Mouse (Mus musculus): ENCODE measurements around the gene Bmf.

The Bmf gene

DNA sequence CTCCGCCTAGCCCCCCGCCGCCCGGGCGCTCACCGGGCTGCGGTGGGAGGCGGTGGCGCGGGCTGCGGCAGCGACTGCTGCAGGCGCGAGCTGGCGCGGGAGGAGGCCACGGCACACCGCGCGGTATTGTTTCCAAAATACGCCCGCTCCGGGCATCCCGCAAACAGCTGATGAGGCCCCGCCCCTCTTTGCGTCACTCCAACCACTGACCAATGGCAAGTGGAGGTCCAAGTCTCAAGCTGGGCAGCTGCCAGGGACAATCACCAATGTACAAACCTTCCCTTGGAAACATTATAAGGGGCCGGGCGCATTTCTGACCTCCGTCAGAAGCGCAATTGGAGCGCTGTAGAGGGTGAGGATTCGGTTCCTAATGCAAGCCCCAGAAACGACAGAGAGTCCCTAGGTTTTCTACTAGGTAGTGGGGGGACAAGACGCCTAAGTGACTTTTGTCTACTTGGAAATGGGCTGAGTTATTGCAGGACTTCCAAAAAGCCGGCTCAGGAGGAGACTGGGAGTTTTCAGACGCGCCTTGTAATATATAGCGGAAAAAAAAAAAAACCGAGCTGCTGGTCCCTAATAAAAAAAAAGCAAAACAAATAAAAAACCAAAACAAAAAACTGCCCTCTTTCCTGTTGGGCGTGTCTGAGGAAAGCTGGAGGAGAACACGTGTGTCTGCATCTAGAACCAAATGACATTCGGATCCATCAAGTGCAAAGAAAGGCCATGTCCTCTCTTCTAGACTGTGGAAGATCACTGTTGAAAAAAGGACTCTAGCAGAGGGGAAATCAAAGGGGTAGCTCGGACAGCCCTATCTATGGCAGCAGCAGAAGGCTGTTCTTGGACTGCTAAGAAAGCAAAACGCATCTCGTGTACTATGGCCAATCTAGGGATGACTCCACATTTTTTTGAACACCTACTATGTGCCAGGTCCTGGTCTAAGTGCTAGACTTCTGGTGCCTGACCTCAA is at the start of gene Bmf:
Gene Bmf, minus strand, starts transcription at position 181 of the 967 bp plus-strand sequence.
- peak; percentile 90 for DNase-seq

DNA sequence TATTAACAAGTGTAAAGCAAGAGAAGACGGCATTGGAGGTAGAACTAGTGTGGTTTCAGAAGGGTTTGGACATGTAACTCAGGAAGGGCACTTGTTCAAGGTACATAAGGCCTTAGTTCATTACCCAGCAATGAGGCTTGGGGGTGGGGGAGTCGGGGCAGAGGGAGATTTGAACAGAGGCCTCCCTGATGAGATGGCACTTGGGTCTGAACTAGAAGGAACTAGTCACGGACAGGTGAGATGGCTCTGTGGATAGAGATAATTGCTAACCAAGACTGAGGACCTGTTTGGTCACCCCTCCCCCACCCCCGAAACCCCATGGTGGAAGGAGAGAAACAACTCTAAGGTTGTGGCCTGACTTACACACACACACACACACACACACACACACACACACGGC is 49.6 kb upstream of the Bmf start:
- peak; percentile 23 for DNase-seq

DNA sequence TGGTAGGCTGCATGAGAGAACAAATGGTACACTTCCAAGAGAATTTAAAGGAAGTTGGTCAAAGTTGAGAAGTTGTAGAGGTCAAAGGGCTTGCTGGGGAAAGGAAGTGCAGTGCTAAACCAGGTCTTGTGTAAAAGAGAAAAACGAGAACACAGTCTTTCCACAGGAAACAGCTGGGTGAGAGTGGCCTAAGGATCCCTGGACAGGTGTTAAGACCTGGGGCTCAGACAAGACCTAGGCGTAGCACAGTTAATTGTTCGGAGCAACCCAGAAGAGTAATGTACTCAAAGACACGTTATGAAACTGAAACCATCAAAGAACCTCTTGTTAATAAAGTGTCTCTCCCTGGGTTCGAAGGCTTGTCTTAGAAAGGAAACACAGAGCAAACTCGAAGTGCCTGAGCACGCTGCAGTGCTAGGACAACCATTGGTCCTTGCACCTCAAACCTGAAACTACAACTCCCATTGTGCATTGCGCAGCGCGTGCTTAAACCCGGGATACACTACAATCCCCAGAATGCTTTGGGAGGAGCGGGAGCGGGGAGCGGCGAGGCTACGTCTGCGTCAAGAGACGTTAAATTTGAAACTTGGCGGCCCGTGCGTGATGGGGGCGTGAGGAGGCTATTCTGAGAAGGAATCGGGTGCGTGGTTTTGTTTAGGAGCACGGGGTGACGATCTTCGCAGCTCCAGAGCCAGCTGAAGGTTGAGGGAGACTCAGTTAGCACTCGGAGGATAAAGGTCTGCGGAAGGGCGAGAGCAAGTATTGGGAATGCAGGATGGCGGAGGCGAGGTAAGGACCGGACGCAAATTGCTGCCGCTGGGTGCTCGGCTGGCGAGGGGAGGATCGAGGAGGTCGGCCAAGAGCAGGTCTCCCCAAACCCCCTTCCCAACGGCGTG is 48.4 kb upstream of the Bmf start, which contains the start of gene Bub1b:
Gene Bub1b, plus strand, starts transcription at position 539 of the 896 bp plus-strand sequence.
- DNase-seq: peak; percentile 92

DNA sequence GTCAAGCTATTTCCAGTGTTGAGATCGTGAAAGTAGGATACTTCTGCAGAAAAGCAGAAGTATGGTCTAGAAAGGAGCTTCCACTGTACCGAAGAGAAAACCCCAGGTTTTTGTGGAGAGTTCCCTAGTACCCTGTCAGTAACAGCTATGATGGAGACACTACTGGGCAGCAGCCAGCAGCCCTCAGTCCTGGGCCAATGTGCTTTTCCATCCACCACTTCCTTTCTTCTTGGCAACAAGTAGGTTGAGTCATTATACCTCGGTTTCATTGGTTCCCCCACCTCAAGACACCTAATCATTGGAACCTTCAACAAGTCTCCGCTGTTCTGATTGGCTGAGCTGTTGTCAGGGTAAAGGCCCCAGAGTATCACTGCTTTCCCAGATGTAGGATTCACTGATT is 41.6 kb upstream of the Bmf start:
- DNase-seq: no peak

DNA sequence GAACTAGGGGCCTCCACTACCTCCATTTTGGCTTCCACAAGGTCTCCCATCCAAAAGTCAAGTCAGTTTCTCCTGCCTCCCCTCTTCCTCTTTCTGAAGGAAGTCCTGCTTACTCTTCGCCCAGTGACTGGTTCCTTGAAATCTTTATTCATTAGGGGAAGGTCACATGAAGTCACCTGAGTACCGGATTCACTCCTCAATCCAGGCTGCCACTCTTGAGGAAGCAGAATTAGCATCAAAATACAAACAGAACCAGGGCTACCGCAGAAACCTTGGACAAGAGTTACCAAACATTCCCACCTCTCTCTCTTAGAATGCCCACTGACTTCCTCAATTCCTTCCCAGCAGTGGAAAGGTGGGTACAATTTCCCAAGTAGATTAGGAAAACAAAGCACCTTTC is 38.2 kb upstream of the Bmf start:
- DNase-seq: no peak

DNA sequence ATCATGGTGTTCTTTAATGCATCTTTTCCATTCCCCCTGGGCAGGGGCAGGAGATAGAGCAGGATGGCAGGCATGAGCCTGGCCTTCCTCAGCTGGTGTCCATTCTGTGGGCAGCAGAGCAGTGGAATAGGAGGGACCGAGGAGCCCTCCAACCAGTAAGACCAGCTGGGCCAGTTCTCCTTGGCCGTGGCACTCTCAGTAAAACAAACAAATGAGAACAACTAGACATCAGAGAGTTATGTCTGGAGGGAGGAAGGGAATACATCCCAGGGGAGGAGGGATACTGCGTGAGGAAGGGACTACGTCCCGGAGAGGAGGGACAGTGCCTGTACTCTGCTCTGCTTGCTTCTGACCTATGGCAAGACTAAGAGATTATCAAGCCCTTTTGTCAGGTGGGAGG is 36.5 kb upstream of the Bmf start:
- DNase-seq: no peak

DNA sequence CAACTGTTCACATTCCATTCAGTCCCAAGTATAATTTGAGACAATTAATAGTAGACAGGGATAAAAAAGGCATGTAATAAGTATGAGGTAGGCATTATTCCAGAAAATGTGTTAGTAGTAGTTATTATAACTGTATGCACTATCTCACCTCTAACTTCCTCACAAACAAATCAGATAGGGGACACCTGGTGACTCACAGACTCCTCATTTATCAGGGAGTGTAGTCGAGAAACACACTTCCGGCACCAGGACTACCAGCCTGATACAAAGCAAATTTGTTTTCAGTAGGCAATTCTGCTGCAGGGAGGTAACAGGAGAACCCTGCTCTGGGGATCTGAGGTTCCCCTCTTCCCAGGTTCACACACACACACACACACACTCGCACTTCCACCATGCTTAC is 23.6 kb upstream of the Bmf start:
- no peak for DNase-seq

DNA sequence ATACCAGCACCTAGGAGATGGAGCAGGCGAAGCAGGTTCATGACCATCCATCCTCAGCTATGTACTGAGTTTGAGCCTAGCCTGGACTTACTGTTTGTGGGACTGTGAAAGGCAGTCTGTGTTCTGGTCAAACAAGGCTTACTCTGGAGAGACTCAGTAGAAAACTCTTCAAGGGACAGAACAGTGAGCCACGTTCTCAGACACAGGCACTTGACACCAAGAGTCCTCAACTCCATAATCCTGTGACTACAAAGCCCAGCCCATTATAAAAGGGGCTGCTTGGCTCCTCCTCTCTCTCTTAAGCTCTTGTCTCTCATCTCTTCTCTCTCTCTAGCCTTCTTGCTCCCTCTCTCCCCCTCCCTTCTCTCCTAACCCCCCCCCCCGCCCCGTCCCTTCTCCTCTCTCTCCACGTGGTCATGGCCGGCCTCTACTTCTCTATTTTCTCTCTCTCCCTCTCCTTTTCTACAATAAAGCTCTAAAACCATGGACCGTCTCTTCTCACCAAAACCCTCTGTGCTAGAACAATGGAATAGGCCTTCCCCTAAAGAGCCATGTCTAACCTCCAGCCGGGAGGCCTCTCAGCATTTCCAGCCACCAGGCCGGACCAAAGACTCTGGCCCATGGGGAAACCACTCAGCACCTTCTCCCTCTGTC is 22.8 kb upstream of the Bmf start:
- no peak for DNase-seq

DNA sequence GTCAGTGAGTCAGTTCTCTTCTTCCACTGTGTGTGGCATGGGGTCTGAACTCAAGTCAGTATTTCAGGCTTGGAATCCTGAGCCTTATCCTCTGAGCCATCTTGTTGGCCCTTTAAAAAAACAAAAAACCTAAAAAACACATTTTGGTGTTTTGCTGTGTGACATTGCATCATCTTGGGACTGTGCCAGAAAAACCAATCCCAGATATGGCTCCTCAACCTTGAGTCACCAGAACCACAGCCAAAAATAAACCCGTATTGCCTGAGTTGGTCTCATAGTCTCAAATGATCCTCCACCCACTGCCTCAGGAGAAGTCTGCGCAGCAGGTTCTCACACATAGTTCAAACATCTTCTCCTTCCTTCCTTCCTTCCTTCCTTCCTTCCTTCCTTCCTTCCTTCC is 21.5 kb upstream of the Bmf start:
- no peak for DNase-seq

DNA sequence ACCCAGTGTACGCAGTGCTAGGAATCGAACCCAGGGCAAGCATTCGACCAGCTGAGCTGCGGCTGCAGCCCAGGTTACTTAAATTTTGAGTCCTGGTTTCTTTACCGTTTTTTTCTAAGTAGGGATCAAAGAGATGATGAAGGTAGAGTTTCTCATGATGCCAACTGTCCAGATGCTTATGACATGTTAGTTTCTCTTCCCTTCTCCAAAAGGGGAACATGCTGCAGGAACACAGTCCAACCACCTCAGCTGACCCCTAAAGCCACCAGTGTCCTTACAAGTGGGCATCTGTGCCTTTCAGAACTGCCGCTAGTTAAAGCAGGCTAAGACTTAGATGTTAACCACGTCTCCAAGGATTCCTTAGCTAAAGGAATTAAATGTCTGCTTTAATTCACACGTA is 17.7 kb upstream of the Bmf start:
- DNase-seq: no peak

DNA sequence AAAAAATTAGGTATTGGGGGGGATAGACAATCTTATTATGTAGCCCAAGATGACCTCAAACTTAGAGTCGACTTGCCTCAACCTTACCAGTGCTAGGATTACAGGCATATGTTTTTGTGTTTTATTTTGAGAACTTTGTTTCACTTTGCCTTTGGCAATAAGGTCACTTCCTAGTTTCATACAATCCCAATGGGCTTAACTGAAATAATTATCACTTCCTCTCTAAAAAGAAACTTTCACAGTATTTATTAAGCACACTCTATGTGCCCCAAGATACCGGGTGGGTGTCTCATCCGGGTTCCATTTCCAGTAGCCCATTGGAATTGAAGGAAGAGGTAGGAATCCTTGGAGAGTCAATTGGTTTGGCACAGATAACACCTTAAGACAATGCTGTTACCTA is 12.9 kb upstream of the Bmf start:
- DNase-seq: no peak

DNA sequence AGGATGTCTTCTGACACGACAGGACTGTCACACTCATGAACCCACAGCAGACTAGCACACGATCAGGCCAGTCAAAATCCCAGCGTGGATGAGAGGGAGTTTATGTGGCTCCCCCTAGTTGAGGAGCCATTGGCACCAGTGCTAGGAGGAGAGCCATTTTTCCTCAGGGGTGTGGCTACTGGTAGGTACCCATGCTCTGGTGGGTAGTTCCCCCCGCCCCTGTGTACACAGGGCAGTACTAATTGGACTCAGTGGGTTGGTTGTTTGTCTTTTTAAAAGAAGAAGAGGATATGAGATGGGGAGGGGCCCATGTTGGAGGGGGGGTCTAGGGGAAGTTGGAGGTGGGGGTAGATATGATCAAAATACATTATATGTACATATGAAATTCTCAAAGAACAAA is 12.5 kb upstream of the Bmf start:
- no peak for DNase-seq

DNA sequence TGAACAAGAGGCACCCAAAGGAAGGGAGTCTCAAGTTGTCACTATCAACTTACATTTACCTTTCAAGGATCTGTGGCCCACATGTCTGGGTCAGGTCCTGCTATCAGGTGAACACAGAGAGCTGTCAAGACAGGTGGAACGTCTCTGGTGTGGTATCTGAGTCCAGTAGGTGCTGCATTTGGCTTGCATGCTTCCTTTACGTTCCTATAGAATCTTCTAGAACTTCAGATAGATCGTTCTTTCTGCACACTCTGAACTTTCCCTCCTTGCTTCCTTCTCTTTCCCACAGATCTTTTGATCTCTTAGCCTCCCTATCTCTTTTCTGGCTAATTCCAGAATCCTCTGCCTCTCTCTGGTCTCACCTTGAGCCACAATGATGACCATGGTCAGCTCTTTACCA is 8.9 kb upstream of the Bmf start:
- DNase-seq: no peak

DNA sequence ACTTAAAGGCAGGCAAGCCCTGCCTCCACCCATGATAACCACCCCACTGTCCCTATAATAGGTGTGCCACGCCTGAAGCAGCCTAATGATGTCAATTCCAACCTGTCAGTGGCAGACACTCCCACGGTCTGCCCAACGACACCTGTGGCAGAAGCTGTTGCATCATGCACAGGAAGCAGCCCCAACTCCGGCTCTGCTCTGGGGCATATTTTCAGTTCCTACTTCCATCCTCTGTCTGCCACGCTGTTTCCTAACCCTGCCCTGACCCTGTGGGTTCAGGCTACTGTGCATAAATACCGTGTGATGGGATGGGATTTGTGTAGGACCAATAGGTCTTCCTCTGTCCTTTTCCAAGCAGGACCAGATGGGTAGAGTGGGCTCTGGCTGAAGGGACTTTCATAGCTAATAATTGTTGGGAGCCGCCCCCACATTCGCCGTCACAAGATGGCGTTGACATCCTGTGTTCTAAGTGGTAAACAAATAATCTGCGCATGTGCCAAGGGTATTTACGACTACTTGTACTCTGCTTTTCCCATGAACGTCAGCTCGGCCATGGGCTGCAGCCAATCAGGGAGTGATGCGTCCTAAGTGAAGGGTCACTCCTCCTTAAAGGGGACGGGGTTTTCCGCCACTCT is 5.0 kb upstream of the Bmf start:
- peak; percentile 44 for DNase-seq

DNA sequence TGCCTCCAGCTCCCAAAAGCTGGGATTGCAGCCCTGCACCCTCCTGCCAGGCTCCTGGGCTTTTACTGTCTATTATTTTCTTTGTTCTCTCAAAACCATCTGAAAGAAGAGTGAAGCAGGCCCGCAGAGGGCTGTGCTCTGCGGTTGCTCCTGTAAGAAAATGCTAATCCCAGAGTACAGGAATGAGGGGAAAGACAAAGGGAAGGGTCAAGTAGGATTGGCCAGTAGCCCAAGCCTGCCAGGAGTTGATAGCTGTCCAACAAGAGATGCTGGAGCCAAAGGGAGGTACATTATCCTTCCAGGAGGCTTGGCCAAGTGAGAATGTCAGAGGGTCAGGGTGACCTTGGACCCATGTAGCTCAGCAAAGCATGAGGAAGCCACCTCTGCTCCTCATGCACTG is 2.1 kb upstream of the Bmf start:
- DNase-seq: no peak

DNA sequence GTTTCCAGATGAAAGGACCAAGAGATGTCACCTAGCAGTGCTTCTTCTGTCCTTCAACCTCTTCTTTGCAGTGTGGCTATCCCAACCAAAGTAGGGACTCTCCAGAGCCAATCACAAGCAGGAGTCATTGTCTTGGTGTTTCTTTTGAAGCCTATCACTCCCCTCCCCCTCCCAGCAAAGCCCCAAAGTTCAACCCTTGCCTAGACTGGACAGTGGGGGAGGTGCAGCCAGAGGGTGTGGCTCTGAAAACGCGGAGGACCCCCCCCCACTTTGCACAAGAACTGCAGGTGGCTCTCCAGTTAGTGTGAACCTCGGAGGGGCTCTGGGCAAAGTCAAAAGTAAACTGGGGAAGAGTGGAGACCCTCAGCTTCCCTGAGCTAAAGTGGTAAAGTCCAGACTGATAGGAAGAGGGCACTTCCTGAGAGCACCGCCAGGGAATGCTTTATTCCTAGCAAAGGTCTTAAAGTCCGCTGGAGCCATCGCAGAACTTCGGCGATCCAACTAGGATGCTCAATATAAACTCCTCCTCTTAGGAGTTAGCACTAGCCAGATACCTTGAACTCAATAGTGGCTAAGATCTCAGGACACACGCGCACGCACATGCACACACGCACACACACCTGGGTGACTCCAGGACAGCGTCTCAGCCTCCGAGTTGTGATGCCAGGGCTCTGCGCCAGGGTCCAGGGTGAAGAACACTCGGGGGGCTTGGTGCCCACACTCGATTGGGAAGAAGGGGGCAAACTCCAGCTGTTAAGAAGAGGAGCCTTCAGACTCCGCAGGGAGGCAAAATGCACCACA is 866 bp downstream of the Bmf start:
- no peak for DNase-seq

DNA sequence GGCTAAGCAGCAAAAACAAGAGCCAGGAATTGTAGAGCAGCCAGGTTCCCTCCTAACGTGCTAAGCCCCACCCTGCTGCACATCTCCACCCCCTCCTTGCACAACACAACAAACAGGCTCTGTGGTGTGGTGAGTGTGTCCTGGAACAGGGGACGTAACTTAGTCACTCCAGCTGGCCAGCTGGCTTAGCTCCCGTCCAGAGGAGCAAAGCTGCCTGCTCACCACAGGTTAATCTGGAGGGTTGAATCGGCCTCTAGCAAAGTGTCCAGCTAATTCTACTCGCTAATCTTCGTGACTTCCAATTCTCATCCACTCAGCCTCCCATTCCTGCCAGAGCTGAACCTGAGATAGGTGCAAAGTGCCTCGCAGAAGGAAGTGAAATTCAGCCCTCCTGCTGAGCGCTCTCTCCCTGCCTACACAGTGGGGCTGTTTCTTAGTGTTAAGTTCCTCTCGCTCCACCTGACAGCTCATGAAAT is 1.9 kb downstream of the Bmf start:
- peak; percentile 33 for DNase-seq

DNA sequence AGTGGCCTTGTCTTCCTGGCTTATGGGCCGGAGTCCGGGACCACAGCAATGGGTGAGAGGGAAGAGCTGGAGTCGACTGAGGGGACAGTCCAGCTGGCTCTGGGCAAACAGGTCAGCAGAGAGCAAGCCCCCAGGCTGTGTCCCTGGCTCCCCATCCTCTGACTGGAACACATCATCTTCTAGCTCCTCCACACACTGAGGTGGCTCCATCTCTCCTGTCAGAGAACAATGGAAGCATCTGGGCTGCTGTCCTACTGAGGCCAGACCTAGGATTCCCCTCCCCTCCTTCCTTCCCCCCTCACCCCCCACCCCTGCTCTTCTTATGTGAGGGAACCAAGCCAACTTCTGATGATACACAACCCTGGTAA is 2.7 kb downstream of the Bmf start:
- no peak for DNase-seq

DNA sequence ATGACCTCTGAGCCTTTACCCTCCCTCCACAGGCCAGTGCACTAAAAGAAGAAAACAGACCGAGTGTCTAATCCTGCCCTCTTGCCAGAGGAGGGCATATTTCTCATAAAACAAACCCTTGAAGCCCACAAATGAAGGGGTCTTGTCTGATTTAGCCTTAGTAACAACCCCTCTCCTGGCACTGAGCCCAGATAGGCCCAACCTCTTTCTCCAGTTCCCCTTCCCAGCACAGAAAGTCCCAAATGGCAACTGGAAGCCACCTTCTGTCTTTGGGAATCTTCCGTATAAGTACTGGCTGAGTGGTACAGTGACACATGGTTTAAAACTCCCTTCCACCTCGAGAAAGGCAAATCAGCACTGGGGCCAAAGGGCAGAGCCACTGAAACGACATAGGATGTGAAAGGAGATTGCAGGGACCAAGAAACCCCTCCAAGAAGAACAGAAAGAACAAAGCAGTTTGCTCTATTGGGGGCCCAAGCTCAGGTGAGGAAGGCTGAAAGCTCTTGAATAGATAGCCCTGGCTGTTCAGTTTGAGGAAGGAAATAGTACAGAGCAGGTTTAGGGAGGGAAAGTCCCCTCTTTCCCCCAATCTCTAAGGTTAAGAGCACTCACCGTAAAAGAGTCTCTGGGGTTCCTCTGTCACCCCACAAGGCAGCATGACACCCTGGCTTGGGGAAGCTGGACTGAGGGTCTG is 3.2 kb downstream of the Bmf start:
- no peak for DNase-seq

DNA sequence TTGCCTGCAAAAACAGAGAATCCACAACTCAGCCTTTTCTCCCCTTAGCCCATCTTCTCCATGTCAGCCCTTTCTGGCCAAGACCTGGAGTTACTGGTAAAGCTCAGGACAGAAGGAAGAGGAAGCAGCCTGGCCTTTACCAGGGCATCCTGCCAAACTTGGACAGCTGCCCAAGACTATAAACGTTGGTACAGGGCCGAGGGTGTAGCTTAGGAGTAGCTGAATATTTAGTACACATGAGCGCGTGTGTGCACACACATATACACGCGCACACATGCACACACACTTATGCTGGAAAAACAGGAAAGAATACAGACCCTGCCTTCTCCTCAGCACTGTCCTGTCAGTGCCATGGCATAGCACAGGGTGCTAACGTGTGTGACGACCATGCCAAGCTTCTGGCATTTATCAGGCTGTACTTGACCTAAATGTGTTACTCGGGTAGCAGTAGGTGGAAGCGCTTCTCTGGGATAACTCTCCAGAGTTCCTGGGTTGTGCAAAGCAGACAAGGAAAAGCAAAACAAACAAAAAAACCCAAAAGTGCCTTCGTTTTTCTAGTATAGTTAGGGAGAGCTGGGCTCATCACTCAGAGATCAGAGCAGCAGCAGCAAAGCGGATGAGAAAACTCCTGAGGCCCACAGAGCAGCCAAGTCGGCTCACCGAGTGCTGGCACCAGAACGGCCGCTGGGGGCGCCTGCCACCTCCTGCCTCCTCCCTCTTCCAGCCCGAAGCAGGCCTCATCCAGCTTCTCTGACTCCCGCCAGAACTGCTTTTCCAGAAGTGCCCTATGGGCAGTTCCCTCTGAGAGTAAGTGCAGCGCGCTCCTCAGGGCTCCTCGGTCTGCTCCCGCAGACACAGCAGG is 4.0 kb downstream of the Bmf start:
- DNase-seq: peak; percentile 78
